Mouse (Mus musculus) erythroblast, embryonic 14.5 days (primary cell): ENCODE results near the gene Ivns1abp. TPM values are rescaled to one million over a fixed set of nuclear protein-coding genes. Genes with fewer than 3 reads are reported as not detected.

ENCODE experiments used
- H3K27me3 ChIP-seq: 2 replicates; pipeline ENCODE4 v1.6.1; 2012; ENCODE audit warnings: inconsistent platforms; ENCODE audit not compliant: control insufficient read depth
- H3K36me3 ChIP-seq: 2 replicates; pipeline ENCODE4 v1.6.1; 2012; ENCODE audit warnings: mild to moderate bottlenecking, inconsistent platforms; ENCODE audit not compliant: control insufficient read depth
- H3K4me1 ChIP-seq: 2 replicates; pipeline ENCODE4 v1.6.1; 2012; ENCODE audit warnings: inconsistent platforms; ENCODE audit not compliant: control insufficient read depth
- H3K4me3 ChIP-seq: replicated peaks from 2 replicates; pipeline ENCODE3; 2012; ENCODE audit warnings: moderate library complexity, mild to moderate bottlenecking, inconsistent platforms
- H3K9me3 ChIP-seq: 2 replicates; pipeline ENCODE4 v1.6.1; 2012; ENCODE audit warnings: low read length, inconsistent platforms, mixed read lengths; ENCODE audit not compliant: control insufficient read depth
- GATA1 ChIP-seq: IDR thresholded peaks from 2 replicates; pipeline ENCODE4 v1.6.1; 2012; ENCODE audit warnings: low read length, inconsistent platforms, mixed read lengths
- TAL1 ChIP-seq: IDR thresholded peaks from 3 replicates; pipeline ENCODE4 v1.6.1; 2012; ENCODE audit warnings: low read length, inconsistent platforms, mixed read lengths
- polyA plus RNA-seq: library from polyadenylated mRNA; stranded (reverse); fragments of >175 nt; gene quantifications from 2 replicates; pipeline ENCODE4 v1.2.3, GENCODE M21; 2012

The Ivns1abp gene
- polyA plus RNA-seq, 1 experiment: 1.1 TPM

DNA sequence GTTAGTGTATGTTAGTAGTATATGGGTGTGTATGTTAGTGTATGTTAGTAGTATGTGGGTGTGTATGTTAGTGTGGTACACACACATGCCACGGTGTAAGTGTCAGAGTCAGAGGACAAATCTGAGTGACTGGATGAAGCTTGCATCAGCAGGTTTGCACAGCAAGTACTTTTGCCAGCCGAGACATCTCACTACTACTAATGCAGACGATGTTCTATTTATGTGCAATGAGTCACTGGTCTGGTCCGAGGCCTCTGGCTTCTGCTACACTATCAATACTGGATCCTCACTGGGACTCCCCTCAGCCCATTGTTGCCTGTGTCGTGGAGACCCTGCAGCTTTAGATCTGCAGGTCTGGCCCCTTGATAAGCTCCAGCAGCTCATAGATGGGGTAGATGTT lies 27.3 kb downstream of the Ivns1abp start:
- Histone ChIP-seq H3K36me3 (peaks cover 48% of the 10 kb centered on the region), H3K4me3 (no peak overlapping the region), H3K27me3 (no peaks in the 10 kb centered on the region), H3K9me3 (no peaks in the 10 kb centered on the region), H3K4me1 (no peaks in the 10 kb centered on the region)
- no peak for TF ChIP-seq TAL1
- no peak for TF ChIP-seq GATA1

DNA sequence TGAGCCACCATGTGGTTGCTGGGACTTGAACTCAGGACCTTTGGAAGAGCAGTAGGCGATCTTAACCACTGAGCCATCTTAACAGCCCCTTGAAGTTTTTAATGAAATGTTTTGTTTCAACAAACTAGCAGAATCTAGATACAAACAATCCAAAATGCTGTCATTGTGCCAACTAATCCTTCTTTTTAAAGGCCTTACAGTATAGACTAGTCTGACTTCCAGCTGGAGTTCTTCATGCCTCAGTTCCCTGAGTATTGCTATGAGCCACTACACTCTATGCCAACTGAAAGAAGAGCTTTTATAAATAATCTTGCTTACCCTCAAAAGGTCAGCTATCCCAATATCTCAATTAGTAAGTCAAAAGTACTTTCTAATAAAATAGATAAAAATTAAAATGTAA lies 28.5 kb downstream of the Ivns1abp start:
- H3K9me3 ChIP-seq: no peaks in the 10 kb centered on the region
- H3K27me3 ChIP-seq: no peaks in the 10 kb centered on the region
- H3K4me1 ChIP-seq: no peaks in the 10 kb centered on the region
- H3K36me3 ChIP-seq: peaks cover 36% of the 10 kb centered on the region
- no peak for TF ChIP-seq TAL1
- no peak for TF ChIP-seq GATA1
- no peak overlapping the region for H3K4me3 ChIP-seq

DNA sequence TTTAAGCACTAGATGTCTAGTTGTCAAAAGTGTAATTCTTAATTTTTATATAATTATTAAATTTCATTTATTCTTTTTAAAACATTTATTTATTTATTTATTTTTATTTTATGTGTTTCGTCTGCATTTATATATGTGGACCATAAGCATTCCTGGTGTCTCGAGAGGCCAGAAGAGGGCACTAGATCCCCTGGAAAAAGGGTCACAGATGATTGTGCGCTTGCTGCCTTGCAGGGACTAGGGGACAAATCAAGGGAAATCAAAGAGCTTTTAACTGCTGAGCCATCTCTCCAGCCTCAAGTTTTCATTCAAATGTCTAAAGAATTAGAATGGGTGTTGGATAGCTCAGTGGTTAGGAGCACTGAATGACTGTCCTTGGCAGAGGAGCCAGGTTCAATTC lies 33.1 kb downstream of the Ivns1abp start:
- TF ChIP-seq TAL1 (no peak), GATA1 (no peak)
- H3K9me3 ChIP-seq: no peaks in the 10 kb centered on the region
- H3K4me3 ChIP-seq: no peak overlapping the region
- H3K27me3 ChIP-seq: no peaks in the 10 kb centered on the region
- H3K4me1 ChIP-seq: no peaks in the 10 kb centered on the region
- peaks cover 13% of the 10 kb centered on the region for H3K36me3 ChIP-seq

DNA sequence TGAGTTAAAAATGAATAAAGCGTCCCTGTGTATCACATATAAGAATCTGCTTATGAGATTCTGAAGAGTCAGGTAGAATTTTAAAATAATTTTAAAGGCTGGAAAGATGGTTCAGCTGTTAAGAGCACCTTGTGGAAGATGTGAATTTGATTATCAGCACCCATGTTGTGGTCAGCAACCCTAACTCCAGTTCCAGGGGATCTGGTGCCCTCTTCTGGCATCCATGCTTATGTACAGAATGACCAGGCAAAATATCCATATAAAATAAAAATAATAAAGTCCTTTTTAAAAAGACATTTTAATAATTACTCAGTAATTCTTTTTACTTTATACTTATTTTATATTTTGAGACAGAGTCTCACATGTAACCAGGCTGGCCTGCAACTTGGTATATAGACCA lies 45.8 kb downstream of the Ivns1abp start:
- no peak overlapping the region for H3K4me3 ChIP-seq
- no peaks in the 10 kb centered on the region for H3K27me3 ChIP-seq
- no peak for TF ChIP-seq GATA1
- no peak for TF ChIP-seq TAL1
- peaks cover 26% of the 10 kb centered on the region for H3K36me3 ChIP-seq
- H3K9me3 ChIP-seq: no peaks in the 10 kb centered on the region
- no peaks in the 10 kb centered on the region for H3K4me1 ChIP-seq

DNA sequence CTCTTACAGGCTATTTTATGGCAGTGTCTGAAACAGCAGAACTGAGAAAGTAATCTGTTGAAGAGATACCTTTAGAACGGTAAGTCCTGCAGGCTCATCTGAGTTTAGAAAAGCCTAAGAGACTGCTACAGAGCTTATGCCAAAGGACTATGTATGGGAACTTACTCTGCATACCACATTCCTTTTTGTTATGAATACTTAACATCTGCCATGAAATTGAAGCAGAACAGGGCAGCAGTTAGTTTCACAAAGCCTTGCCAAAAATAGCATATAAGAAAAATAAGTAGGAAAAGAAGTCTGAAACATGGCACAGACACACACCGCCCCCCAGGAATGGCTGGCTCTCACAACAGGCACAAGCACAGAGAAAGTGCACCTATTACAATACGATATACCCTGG lies 65.5 kb downstream of the Ivns1abp start:
- peaks cover 44% of the 10 kb centered on the region for H3K36me3 ChIP-seq
- no peaks in the 10 kb centered on the region for H3K9me3 ChIP-seq
- H3K4me1 ChIP-seq: no peaks in the 10 kb centered on the region; the same call in 1 of the 2 replicates
- TF ChIP-seq GATA1 (no peak), TAL1 (no peak)
- no peak overlapping the region for H3K4me3 ChIP-seq
- H3K27me3 ChIP-seq: no peaks in the 10 kb centered on the region

Other genes starting within 250 kb of the Ivns1abp start
- 0.04 TPM in 1 of 2 replicates, not detected in the other for gene Gm47985, start 161.9 kb upstream of the Ivns1abp start, polyA plus RNA-seq
- gene Gm8947, start 152.1 kb upstream of the Ivns1abp start, polyA plus RNA-seq: 0.02 TPM in 1 of 2 replicates, not detected in the other
- gene Gm47995, start 146.0 kb upstream of the Ivns1abp start, polyA plus RNA-seq: not detected in 2 replicates
- 0.24 and 0.46 TPM in 2 replicates for gene 3110040M04Rik, start 140.4 kb upstream of the Ivns1abp start, polyA plus RNA-seq
- not detected in 2 replicates for gene Gm47996, start 134.3 kb upstream of the Ivns1abp start, polyA plus RNA-seq
- gene Swt1, start 84.0 kb downstream of the Ivns1abp start, polyA plus RNA-seq: 0.22 and 0.31 TPM in 2 replicates
- 0.38 and 0.61 TPM in 2 replicates for gene Trmt1l, start 84.1 kb downstream of the Ivns1abp start, polyA plus RNA-seq
- gene Rnf2, start 156.5 kb downstream of the Ivns1abp start, polyA plus RNA-seq: 0.45 and 0.64 TPM in 2 replicates
- 0.06 TPM in 2 replicates for gene Fam129a, start 226.7 kb downstream of the Ivns1abp start, polyA plus RNA-seq